Mouse (Mus musculus) retina, postnatal 1 day (tissue): ENCODE measurements around the gene Ier3.

Experiments
- DNase-seq: peaks from one replicate; pipeline ENCODE4 v3.0.0-alpha.2; 2012

Gene Ier3

DNA sequence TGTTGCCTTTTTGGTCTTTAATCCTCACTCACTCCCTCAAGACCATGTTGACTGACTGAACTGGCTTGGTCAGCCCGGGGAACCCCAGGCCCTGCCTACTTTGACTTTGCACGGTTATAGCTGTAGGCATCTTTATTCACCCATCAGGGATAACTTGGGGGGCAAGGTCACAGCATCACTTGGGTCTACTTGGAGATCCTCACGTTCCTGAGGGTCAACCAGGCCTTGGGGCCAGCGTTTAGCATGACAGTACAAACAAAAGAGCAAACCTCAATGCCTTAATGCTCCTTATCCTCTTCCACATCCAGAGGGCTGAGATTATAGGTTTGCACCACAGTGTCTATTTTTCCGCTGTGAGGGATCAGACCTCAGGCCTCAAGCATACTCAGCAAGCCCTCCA, 9.2 kb upstream of the Ier3 start:
- no peak for DNase-seq

DNA sequence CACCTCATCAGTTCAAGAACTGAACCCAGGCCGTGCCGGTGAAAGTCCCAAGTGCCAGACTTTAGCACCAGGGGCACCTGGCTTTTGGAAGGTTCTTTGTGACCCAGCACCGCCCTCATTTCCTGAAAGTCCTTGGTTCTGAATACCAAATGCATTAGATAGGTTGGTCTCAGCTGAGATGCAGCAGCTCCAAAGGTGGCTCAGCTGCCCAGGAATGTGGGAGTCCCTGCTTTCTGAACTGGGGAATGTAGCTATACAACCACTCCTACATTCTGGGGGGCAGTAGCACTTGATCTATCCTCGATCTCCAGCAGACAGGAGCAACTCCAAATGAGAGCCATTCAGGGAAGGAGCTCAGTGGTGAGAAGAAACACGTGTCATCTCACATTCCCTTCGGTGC, 8.7 kb upstream of the Ier3 start:
- no peak for DNase-seq

DNA sequence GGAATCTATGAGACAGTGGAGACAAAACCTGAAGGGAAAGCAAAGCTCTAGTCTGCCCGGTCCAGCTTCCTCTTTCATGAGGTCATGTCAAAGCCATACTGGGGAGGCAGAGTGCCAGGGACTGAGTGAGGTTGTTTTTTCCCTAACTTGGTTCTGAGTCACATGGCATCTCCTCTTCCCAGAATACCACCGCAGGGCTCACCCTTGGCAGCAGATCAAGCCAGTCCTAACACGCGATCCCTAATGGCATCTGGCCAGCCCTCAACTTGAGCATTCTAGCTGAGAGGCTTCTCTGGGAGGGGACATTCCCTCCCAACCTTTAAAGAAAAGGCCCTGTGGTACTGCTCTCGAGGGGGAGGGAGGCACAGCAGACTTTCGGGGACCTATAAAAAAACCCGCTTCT, 8.2 kb upstream of the Ier3 start:
- peak; percentile 51 for DNase-seq

DNA sequence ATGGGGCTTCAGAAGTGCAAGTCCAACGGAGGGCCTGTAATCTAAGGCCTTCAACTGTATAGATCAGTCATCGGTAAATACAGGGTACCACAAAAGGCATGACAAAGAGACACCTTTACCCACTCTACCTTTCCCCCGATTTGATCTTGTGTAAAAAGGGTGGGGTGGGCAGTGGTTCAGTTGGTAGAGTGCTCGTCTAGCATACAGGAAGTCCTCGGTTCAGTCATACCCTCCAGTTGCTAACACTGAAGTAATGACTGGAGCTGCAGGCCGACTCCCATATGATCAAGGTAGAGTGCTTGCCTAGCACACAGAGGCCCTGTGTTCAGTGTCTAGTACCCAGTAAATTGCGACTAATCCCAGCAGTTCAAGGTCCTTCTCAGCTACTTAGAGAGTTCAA, 7.8 kb upstream of the Ier3 start:
- DNase-seq = no peak

DNA sequence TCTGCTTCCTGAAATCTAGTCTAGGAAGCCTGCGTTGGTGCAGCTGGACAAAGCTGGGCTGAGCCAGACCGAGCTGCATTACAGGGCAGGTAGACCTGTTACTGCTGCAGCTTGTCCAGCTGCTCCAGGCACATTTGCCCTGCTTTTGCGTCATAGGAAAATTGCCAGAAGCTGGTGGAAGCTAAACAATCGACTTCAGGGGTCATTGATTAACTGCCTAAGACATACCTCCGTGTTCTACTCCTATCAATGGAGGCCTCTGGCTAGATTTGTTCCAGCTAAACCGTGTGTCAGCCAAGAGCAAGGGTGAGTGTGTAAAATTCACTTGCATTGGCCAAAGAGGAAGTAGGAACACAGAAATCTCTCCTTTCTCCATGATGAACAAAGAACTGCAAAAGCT, 6.8 kb upstream of the Ier3 start:
- no peak for DNase-seq

DNA sequence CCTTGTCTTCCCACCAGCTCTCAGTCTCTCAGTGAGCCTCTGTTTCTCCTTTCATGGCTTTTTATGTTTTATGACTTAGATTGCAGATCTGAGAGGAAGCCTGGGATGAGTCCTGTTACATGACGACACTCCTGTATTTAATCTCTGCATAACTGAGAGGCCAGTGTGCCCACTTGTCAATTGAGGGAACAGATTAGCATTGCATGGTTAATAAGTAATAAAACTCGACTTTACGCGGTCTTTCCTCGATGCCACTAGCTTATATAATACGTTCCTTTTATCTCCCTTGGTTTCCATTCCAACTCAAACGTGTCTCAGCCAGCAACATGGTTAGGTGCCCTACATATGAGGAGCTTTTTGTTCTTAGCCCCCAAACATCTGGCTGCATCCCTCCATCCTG, 5.6 kb upstream of the Ier3 start:
- no peak for DNase-seq

DNA sequence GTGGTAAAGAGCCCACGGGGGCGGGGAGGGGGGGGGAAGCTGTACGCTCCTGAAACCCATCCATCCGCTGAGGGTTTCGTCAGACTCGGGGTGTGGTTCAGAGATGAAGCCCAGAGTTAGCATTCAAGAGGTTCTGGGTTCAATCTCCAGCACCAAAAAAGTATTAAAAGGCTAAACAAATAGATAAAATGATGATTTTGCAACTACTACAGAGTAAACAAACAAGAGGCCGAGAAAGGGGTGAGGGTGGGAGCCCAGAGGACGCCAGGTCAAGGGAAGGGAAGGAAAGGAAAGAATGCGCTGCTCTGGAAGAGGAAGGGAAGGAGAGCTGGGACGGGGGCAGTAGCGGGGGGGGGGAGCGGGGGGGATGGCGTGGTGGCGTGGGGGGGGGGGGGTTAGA, 4.8 kb upstream of the Ier3 start:
- no peak for DNase-seq

DNA sequence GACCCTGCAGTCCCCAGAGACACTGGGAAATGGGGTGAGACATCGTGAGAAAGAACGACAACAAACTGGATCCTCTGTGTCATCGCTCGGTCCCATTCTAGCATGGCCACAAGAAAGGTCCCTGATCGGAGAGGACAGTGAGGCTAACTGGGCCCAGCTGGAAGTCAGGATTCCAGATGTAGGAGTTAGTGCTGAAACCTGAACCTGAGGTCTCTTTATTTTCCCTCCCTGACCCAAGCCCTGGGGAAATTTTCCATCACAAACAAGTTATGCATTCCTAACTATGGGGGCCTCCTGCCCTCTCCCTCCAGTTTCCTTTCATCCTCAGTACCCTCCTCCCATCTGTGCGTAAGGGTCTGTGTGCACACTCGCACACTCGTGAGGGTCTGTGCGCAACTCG, 4.3 kb upstream of the Ier3 start:
- DNase-seq = no peak

DNA sequence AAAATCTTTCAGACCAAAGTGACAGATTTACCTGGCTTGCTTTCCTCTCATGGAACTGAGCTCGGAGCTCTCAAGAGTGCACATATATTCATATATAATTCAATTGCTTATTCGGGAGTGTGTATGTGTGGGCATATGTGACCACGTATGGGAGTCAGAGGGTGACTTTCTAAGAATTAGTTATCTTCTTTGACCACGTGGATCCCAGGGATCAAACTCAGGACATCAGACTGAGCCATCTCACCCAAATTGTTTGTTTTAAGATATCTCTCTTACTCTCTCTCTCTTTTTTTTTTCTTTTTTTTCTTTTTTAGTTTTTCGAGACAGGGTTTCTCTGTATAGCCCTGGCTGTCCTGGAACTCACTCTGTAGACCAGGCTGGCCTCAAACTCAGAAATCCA, 1.4 kb upstream of the Ier3 start:
- DNase-seq = no peak

DNA sequence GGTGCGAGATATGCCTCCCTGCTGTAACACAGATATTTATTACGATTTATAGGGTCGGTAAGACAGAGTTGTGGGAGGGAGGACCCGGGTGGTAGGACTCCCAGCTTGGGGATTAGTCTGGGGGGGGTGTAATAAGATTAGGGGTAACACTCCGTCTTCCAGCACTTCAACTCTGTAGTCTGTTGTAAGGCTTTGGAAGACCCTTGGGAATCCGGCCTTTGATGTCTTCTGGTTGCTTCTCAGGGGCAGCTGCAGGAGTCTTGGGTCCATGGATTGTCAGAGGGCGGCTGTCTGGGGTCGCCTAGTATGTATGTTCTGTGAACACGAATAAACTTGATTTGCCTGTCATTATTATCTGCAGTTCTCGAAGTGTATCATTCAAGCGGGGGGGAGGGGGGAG, 1.1 kb downstream of the Ier3 start:
- peak; percentile 67 for DNase-seq

DNA sequence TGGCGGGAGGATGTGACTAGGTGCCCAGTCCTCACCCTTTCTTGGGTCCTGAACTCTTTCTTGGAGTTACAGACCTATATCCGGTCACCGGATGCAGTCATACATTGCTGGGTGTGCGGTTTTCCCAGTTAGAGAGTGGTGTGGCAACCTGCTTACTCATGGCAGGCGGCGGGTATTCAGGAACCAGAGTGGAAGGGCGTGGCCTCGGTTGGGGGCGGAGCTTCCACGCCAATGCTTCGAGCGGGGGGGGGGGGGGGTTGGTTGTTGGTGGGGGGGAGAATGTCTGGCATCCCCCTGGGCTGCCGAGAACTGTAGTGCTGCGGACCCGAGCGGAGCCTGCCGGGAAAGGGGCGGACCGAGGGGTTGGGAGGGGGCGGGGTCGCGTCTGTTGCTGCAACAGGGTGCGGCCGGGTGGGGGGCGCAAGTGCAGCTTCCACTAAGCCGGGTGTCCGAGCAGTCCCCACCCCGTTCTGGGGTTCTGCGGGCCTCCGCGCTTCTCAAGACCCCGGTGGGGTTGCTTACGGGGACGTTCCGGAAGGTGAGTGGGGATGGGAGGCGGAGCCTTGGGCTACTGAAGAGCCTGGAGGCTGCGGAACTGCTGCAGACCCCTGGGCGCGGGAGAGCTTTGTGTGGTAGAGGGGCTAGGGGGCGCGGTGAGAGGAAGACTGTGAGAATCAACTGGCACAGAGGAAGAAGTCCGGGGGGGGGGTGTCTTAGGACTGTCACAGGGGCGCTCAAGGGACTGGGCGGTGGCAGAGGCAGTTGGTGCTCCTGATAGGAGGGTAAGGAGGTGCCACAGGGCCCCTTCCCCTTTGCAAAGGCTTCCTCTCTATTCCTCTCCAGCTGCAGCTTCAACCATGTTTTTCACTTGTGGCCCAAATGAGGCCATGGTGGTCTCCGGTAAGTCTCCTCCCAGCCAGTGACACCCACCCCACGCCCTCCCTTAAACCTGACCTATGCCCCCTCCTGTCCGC, 1.8 kb downstream of the Ier3 start, which contains the start of gene Flot1:
Gene Flot1, plus strand, starts transcription at position 267 of the 974 bp plus-strand sequence.
- DNase-seq = peak; percentile 92

DNA sequence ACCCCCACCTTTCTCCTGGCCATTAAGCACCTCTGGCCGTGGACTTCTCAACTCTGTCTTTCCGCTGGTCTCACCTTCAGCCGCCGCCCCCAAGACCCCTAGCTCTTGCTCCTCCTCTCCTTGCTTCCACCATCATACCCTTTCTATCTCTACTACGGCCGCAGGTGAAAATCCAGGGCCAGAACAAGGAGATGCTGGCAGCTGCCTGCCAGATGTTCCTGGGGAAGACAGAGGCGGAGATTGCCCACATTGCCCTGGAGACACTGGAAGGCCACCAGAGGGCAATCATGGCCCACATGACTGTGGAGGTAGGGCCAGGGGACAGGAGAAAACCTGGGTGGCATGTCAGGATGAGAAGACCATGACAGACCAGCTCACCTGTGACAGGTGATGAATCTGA, 2.9 kb downstream of the Ier3 start:
- DNase-seq = peak; percentile 28

DNA sequence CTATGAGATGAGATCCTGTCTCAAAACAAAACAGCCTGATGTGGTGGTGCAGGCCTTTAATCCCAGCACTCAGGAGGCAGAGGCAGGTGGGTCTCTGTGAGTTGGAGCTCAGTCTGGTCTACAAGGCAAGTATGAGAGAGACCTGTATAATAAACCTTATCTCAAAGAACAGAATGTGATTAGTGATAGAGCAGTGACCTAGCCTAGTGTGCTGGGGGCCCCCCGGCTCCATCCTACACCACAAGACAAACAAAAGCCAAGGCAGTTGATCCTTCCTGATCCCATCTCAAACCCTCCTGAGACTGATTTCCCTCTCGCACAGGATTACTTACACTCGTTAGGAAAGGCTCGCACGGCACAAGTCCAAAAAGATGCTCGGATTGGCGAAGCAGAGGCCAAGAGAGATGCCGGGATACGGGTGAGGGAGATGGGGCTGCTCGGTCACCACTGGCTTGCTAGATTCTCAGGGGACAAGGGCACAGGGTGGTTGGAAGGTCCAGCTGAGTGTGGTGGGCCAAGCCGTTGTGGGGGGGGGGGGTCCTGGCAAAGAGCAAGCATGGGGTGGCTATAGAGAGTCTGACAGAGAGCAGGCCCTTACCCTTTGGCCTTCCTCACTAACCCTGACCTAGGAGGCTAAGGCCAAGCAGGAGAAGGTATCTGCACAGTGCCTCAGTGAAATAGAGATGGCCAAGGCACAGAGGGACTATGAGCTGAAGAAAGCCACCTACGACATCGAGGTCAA, 3.8 kb downstream of the Ier3 start:
- no peak for DNase-seq

DNA sequence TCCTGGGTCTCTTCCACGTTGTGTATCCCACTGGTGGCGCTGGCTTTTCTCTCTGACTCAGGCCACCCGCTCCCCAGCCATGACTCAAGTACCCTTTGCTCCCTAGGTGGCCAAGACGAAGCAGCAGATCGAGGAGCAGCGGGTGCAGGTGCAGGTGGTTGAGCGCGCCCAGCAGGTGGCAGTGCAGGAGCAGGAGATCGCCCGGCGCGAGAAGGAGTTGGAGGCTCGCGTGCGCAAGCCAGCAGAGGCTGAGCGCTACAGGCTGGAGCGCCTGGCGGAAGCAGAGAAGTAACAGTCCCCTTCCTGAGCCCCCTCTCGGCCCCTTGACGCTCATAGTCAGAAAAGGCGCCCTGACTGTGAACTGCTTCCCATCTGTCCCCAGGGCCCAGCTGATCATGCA, 8.3 kb downstream of the Ier3 start:
- peak; percentile 89 for DNase-seq

DNA sequence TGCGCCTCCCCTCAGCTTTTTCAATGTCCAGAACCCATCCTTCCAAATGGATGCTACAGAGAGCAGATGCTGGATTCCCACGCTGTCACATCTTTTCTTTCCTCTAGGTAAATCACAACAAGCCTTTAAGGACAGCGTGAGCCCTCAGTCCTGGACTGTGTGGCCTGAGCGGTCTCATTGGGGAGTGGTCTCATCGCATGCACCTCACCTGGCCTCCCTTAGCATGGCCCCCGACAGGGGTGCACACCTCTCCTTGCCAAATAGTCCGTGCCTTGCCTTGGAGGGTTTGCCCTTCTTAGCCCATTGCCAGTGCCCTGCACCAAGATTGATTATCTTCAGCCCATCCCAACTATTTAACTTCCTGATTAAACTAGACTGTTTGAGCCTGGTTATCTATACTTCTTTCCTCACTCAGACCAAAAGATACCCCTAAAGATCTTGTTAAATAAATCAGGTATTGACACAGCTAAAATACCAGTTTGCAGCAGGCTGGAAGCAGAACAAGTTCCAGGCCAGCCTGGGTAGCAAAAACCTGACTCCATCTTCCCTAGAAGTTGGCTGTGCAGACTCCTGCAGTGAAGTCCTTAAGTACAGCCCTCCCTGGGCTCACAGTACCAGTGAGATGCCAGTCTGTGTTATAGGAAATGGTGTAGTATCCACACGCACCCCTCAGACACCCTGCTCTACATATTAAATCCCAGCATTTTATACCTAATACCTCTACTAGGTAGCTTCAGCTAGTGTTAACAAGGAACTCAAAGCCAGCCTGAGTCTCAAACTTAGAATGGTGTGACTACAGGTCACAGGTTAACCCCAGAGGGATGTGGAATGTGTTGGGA, 11.1 kb downstream of the Ier3 start:
- DNase-seq = peak; percentile 37

DNA sequence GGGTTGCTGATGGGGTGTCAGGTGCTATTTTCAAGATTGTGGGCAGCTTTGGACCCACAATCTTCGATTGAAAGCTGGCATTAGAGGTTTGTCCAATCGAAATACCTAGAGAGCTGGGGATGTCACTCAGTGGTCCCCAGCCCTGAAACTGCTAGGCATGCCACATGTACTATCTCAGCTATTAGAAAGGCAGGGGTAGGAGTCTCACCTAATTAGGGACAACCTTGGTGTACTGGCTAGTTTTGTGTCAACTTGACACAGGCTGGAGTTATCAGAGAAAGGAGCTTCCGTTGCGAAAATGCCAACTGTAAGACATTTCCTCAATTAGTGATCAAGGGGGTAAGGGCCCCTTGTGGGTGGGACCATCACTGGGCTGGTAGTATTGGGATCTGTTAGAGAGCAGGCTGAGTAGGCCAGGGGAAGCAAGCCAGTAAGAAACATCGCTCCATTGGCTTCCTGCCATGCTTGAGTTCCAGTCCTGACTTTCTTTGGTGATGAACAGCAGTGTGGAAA, 11.8 kb downstream of the Ier3 start:
- DNase-seq = no peak

DNA sequence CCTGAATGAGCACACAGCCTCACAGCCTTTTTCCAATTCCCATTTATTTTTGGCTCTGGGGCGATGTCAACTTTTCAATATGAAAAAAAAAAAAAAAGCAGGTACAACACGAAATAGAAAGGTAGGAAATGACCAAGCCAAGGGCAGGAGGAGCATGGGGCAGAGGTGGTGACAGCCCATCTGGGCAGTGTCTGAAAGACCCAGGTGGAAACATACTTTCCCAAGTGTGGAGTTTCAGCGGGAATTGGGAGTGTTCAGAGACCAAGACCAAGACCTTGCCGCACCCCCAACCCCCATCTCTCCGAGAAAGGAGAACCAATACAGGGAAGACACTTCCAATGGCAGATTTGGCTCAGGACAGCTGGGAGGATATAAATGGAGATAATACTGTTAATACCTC, 12.4 kb downstream of the Ier3 start:
- peak; percentile 18 for DNase-seq

DNA sequence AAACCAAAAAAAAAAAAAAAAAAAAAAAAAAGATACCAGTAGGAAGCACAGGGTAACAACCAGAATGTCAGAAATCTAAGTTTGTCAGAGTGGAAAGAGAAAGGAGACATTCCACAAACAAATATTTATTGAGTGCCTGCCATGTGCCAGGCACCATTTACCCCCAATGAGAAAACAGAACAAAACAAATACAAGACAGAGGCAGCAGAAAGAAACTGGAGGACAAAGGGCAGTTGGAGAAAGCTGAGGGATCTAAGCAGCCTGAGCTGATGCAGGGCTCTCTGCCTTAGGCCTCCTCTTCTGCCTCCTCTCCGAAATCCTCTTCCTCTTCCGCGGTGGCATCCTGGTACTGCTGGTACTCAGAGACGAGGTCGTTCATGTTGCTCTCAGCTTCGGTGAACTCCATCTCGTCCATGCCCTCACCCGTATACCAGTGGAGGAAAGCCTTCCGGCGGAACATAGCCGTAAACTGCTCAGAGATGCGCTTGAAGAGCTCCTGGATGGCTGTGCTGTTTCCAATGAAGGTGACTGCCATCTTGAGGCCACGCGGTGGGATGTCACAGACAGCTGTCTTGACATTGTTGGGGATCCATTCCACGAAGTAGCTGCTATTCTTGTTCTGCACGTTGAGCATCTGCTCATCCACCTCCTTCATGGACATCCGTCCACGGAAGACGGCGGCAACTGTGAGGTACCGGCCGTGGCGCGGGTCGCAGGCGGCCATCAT, 13.4 kb downstream of the Ier3 start:
- DNase-seq = peak; percentile 34

DNA sequence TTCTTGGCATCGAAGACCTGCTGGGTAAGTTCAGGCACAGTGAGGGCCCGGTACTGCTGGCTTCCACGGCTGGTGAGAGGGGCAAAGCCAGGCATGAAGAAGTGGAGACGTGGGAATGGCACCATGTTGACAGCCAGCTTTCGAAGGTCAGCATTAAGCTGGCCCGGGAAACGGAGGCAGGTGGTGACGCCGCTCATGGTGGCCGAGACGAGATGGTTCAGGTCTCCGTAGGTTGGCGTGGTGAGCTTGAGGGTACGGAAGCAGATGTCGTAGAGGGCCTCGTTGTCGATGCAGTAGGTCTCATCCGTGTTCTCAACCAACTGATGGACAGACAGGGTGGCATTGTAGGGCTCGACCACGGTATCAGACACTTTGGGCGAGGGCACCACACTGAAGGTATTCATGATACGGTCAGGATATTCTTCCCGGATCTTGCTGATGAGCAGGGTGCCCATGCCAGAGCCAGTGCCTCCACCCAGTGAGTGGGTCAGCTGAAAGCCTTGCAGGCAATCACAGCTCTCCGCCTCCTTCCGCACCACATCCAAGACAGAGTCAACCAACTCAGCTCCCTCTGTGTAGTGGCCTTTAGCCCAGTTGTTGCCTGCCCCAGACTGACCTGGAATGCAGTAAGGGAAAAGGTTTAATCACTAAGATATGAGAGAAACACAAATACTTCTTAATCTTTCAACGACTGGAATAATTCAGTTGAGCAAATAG, 14.1 kb downstream of the Ier3 start:
- DNase-seq = no peak

DNA sequence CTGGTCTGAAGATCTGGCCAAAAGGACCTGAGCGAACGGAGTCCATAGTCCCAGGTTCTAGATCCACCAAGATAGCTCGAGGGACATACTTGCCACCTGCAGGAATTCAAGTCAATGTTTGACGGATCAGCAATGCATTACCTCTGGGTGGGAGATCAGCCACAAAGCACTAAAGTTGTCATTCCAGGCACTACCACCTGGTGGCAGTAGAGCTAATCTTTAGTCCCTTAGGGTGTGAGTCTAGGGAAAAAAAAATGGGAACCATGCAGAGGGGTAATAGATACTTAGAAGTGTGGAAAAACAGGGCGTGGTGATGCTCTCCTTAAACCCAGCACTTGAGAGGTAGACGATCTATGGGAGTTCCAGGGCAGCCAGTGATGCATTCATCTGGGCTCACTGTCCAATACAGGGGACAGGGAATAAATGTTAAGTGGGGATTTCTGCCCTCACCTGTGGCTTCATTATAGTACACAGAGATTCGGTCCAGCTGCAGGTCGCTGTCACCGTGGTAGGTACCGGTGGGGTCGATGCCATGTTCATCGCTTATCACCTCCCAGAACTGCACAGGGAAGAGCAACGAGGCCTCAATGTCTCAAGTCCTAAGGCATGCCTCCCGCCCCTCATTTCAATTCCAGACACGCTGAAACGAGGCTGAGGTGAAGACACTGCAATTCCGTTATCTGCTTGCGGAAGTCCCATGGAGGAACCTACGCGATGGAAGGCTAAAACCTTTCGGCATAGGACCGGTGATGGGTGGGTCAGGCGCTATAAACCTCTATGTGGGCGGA, 14.9 kb downstream of the Ier3 start:
- peak; percentile 94 for DNase-seq

DNA sequence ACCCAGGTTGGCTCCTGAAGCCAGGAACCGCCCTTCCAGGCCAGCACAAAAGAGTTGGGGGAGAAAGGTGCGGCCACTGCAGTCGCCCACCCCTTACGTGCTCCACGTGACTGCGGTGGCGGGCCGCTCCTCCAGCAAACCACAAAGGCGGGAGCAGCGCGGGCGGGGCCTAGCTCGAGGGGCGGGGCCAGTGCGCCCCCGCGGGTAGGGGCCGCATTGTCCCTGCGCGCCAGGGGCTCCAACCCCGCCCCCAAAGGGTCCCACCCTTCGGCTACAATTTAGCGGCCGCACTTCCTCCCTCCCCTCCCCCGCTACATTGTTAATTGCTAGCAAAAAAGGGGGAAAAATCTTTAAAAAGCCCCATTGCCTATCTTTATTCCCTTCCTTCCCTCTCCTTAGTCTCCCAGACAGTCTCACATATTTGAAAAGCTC, 15.5 kb downstream of the Ier3 start:
- DNase-seq = peak; percentile 92
